Mouse (Mus musculus) heart, postnatal 14 days (tissue): Measurements from ENCODE around the gene Kansl1. TPM values are rescaled to one million over a fixed set of nuclear protein-coding genes. Genes with fewer than 3 reads are reported as not detected.

Experiments used
- DNase-seq, 2 experiments: peaks; one replicate each; pipeline ENCODE4 v3.0.0; 2021 to 2022
- intact Hi-C: fragments of 180-260 bp; cut with DNase I; formaldehyde crosslinking; loops from one replicate; pipeline ENCODE4 v1.15.1; 2025
- total RNA-seq, 2 experiments: library from RNA; stranded (reverse); gene quantifications; 2 replicates each; pipeline ENCODE4 v1.2.3; 2021

Gene Kansl1
- total RNA-seq, 2 experiments from 2014 or later = 31.6 to 32.3 TPM

- intact Hi-C loops = loop anchor here (5.0 kb wide), 1 partner anchor 125 kb away; no protein-coding TSS in a partner anchor
- peak; percentile 51 to 52 for DNase-seq
Observed at GRCm38 (mm10) chr11:104316685-104317400, 151.8 kb downstream of the Kansl1 start.

GRCm38 (mm10) chr11:104315703-104316102 lies 153.0 kb downstream of the Kansl1 start:
- DNase-seq = peak; percentile 82 to 89

GRCm38 (mm10) chr11:104311643-104312042 lies 157.0 kb downstream of the Kansl1 start:
- intact Hi-C loops = no loop called here

More at GRCm38 (mm10) chr11:104315703-104316102, 153.0 kb downstream of the Kansl1 start:
- intact Hi-C loops = loop anchor here (2.0 to 5.0 kb wide), 2 partner anchors 127 to 145 kb away; no protein-coding TSS in a partner anchor

GRCm38 (mm10) chr11:104310226-104310887 lies 158.3 kb downstream of the Kansl1 start:
- intact Hi-C loops = no loop called here
- DNase-seq = no peak

More at GRCm38 (mm10) chr11:104311643-104312042, 157.0 kb downstream of the Kansl1 start:
- no peak for DNase-seq

GRCm38 (mm10) chr11:104309377-104310225 lies 159.1 kb downstream of the Kansl1 start:
- DNase-seq = no peak
- intact Hi-C loops = no loop called here

GRCm38 (mm10) chr11:104307136-104307535 lies 161.5 kb downstream of the Kansl1 start:
- peak; percentile 27 to 43 for DNase-seq
- intact Hi-C loops = no loop called here

GRCm38 (mm10) chr11:104306483-104306882 lies 162.2 kb downstream of the Kansl1 start:
- DNase-seq = no peak
- intact Hi-C loops = no loop called here

GRCm38 (mm10) chr11:104305711-104306110 lies 162.9 kb downstream of the Kansl1 start:
- intact Hi-C loops = no loop called here
- DNase-seq = no peak

GRCm38 (mm10) chr11:104303088-104303960 lies 165.3 kb downstream of the Kansl1 start:
- intact Hi-C loops = no loop called here
- DNase-seq = no peak

- DNase-seq = no peak
- intact Hi-C loops = no loop called here
Observed at GRCm38 (mm10) chr11:104302628-104303027, 166.0 kb downstream of the Kansl1 start.

GRCm38 (mm10) chr11:104297671-104298070 lies 171.0 kb downstream of the Kansl1 start:
- peak; percentile 29 to 50 for DNase-seq
- intact Hi-C loops = no loop called here

GRCm38 (mm10) chr11:104295656-104296055 lies 173.0 kb downstream of the Kansl1 start:
- intact Hi-C loops = no loop called here
- DNase-seq = no peak

- intact Hi-C loops = no loop called here
Observed at GRCm38 (mm10) chr11:104295145-104295544, 173.5 kb downstream of the Kansl1 start.

GRCm38 (mm10) chr11:104293241-104293640 lies 175.4 kb downstream of the Kansl1 start:
- no peak for DNase-seq
- intact Hi-C loops = no loop called here

More at GRCm38 (mm10) chr11:104295145-104295544, 173.5 kb downstream of the Kansl1 start:
- DNase-seq = no peak

- DNase-seq = no peak
- intact Hi-C loops = no loop called here
Observed at GRCm38 (mm10) chr11:104292443-104293220, 176.0 kb downstream of the Kansl1 start.

- intact Hi-C loops = no loop called here
- peak; percentile 51 to 66 for DNase-seq
Observed at GRCm38 (mm10) chr11:104289199-104290031, 179.2 kb downstream of the Kansl1 start.

GRCm38 (mm10) chr11:104288835-104289198 lies 179.8 kb downstream of the Kansl1 start:
- intact Hi-C loops = no loop called here
- DNase-seq = no peak

GRCm38 (mm10) chr11:104287113-104287512 lies 181.5 kb downstream of the Kansl1 start:
- intact Hi-C loops = no loop called here
- DNase-seq = no peak
